Mouse (Mus musculus) lung, adult 2 months (tissue): Measurements from ENCODE around the gene Olfr971.
"Not testable (repeated sequence)": the region's sequence is repeated elsewhere in the genome, so short reads cannot be mapped to it uniquely, and the experiment has no call there.

Experiments
- CTCF ChIP-seq: fragments of 200-500 bp; IDR thresholded peaks from 2 replicates; pipeline ENCODE4 v1.5.1; 2011; ENCODE audit warnings: mild to moderate bottlenecking, low read length, control low read depth; ENCODE audit not compliant: insufficient read depth
- POLR2A ChIP-seq: fragments of 200-500 bp; IDR thresholded peaks from 2 replicates; pipeline ENCODE4 v1.6.1; 2011; ENCODE audit warnings: low read depth, mild to moderate bottlenecking, control low read depth, low read length, borderline replicate concordance; ENCODE audit errors: extremely low read depth

DNA sequence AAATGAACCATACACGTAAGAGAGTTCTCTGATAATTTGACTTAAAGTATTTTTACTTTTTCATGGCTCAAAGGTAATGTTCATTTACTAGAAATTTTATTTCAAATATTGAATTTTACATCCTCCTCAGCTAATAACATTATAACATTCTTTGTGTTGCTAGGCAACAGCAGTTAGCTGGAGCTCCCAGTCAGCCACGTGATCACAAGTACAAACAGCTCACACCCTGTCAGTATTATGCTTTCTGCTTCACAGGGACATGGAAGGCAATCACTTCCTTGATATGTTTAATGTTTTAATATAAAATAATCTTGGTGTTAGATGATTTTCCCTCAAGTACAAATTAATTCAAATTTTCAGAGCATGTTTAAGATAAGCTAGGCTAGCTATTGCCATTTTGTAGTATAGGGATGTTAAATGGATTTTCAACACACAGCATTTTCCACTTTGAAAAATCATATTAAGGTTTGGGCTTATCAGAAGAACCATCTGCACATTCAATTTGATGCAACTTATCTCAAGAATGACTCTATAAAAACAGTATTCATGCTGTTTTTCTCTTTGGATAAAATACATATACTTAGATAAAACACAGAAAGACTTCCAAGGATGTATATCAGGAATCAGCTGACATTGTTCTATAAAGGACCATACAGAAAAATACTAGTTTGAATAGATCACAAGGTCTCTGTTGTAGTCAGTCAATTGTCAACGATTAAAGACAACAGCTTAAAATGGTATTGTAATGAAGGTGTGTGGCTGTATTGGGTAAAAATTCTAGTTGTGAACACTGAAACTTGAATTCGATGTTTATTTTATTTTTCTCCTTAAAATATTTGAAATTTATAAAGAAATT, 41.1 kb downstream of the Olfr971 start:
- not testable (repeated sequence) for TF ChIP-seq POLR2A, CTCF
